Mouse (Mus musculus) bone marrow macrophage, adult 2 months (primary cell): ENCODE measurements around the gene Fam207a.

ENCODE experiments used
- CTCF ChIP-seq: IDR thresholded peaks from 2 replicates; pipeline ENCODE4 v1.5.1; 2012; ENCODE audit warnings: low read depth, mild to moderate bottlenecking, low read length, moderate library complexity
- POLR2A ChIP-seq: IDR thresholded peaks from 2 replicates; pipeline ENCODE4 v1.6.1; 2012; ENCODE audit warnings: mild to moderate bottlenecking, low read depth, low read length, borderline replicate concordance

DNA sequence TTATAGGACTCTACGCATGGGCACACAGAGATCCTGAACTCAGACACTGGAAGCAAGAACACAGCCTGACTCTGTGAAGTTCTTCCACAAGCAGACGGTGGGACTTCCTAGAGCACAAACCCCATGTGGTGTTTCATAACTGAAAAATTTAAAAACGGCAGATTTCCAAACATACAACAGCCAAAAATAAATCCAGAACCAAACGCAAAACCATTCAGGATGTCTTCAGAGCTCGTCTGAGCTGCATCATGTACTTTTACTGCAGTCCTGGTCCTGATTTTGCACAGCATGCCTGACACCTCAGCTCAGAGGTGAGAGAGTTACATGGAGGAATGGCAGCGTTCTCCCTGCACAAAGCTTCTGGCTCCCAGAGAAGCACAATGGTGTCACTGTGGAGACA is 24.0 kb downstream of the Fam207a start:
- TF ChIP-seq CTCF (no peak), POLR2A (no peak)
